Mouse (Mus musculus): ENCODE measurements at regions not wholly inside any gene's neighbourhood (a gene's known extent, or its start where the extent isn't known, plus 50 kb on each side); places are given as distances from the start of the nearest gene placed in this dataset.

GRCm38 (mm10) chr12:96476344-96476743, 784.3 kb downstream of the Flrt2 start:
- no peak overlapping the region for H3K9ac ChIP-seq
- no peaks in the 10 kb centered on the region for H3K9me3 ChIP-seq (ENCODE audit: control insufficient read depth, low read length)
- H3K27ac ChIP-seq: no peak overlapping the region
- ATAC-seq (ENCODE audit: low FRiP score) (no peak), DNase-seq (ENCODE audit: low spot score) (no peak)
- no peak overlapping the region for H3K4me3 ChIP-seq (replicated peaks; ENCODE audit: low read length)
- no peaks in the 10 kb centered on the region for H3K36me3 ChIP-seq (replicated peaks; ENCODE audit: control insufficient read depth, insufficient read depth)
- no peaks in the 10 kb centered on the region for H3K4me1 ChIP-seq (replicated peaks; ENCODE audit: control insufficient read depth, insufficient read depth, low read length)
- WGBS: 70% methylated on average over 3 of the region's 3 CpGs
- no peak overlapping the region for H3K4me2 ChIP-seq (replicated peaks)
- H3K27me3 ChIP-seq (ENCODE audit: control insufficient read depth, insufficient read depth, low read length): no peaks in the 10 kb centered on the region

- H3K27ac ChIP-seq: no peak overlapping the region
- no peaks in the 10 kb centered on the region for H3K4me1 ChIP-seq (replicated peaks; ENCODE audit: control insufficient read depth, insufficient read depth, low read length)
- ATAC-seq (ENCODE audit: low FRiP score) (no peak), DNase-seq (ENCODE audit: low spot score) (no peak)
- no peak overlapping the region for H3K9ac ChIP-seq
- H3K27me3 ChIP-seq (ENCODE audit: control insufficient read depth, insufficient read depth, low read length): no peaks in the 10 kb centered on the region
- no peak overlapping the region for H3K4me2 ChIP-seq (replicated peaks)
- H3K9me3 ChIP-seq (ENCODE audit: control insufficient read depth, low read length): no peaks in the 10 kb centered on the region
- WGBS: 85% methylated on average over 1 of the region's 1 CpGs
- H3K4me3 ChIP-seq (replicated peaks; ENCODE audit: low read length): no peak overlapping the region
- no peaks in the 10 kb centered on the region for H3K36me3 ChIP-seq (replicated peaks; ENCODE audit: control insufficient read depth, insufficient read depth)
Observed at GRCm38 (mm10) chr12:96488448-96488960, 796.5 kb downstream of the Flrt2 start.

GRCm38 (mm10) chr12:96509658-96510057, 817.6 kb downstream of the Flrt2 start:
- H3K36me3 ChIP-seq (replicated peaks; ENCODE audit: control insufficient read depth, insufficient read depth): no peaks in the 10 kb centered on the region
- H3K4me2 ChIP-seq (replicated peaks): no peak overlapping the region
- no peaks in the 10 kb centered on the region for H3K4me1 ChIP-seq (replicated peaks; ENCODE audit: control insufficient read depth, insufficient read depth, low read length)
- H3K9me3 ChIP-seq (ENCODE audit: control insufficient read depth, low read length): no peaks in the 10 kb centered on the region
- no peaks in the 10 kb centered on the region for H3K27me3 ChIP-seq (ENCODE audit: control insufficient read depth, insufficient read depth, low read length)
- no peak for DNase-seq (ENCODE audit: low spot score)
- 87% methylated on average over 1 of the region's 1 CpGs for WGBS
- ATAC-seq (ENCODE audit: low FRiP score): no peak
- no peak overlapping the region for H3K4me3 ChIP-seq (replicated peaks; ENCODE audit: low read length)
- no peak overlapping the region for H3K27ac ChIP-seq
- no peak overlapping the region for H3K9ac ChIP-seq

- DNase-seq (ENCODE audit: low spot score): no peak
- Histone ChIP-seq H3K4me3 (replicated peaks; ENCODE audit: low read length) (no peak overlapping the region), H3K4me2 (replicated peaks) (no peak overlapping the region), H3K27ac (no peak overlapping the region), H3K27me3 (ENCODE audit: control insufficient read depth, insufficient read depth, low read length) (no peaks in the 10 kb centered on the region), H3K36me3 (replicated peaks; ENCODE audit: control insufficient read depth, insufficient read depth) (no peaks in the 10 kb centered on the region), H3K9me3 (ENCODE audit: control insufficient read depth, low read length) (no peaks in the 10 kb centered on the region), H3K4me1 (replicated peaks; ENCODE audit: control insufficient read depth, insufficient read depth, low read length) (no peaks in the 10 kb centered on the region), H3K9ac (no peak overlapping the region)
- no peak for ATAC-seq (ENCODE audit: low FRiP score)
- WGBS: 53% methylated on average over 1 of the region's 1 CpGs
Observed at GRCm38 (mm10) chr12:96558824-96559223, 866.8 kb downstream of the Flrt2 start.

- Histone ChIP-seq H3K4me2 (replicated peaks) (no peak overlapping the region), H3K27me3 (ENCODE audit: control insufficient read depth, insufficient read depth, low read length) (no peaks in the 10 kb centered on the region), H3K27ac (no peak overlapping the region), H3K4me3 (replicated peaks; ENCODE audit: low read length) (no peak overlapping the region), H3K9me3 (ENCODE audit: control insufficient read depth, low read length) (peaks cover 7% of the 10 kb centered on the region), H3K4me1 (replicated peaks; ENCODE audit: control insufficient read depth, insufficient read depth, low read length) (no peaks in the 10 kb centered on the region), H3K36me3 (replicated peaks; ENCODE audit: control insufficient read depth, insufficient read depth) (no peaks in the 10 kb centered on the region), H3K9ac (no peak overlapping the region)
- no peak for ATAC-seq (ENCODE audit: low FRiP score)
- no peak for DNase-seq (ENCODE audit: low spot score)
- 63% methylated on average over 3 of the region's 3 CpGs for WGBS
Observed at GRCm38 (mm10) chr12:96594845-96595244, 902.8 kb downstream of the Flrt2 start.

- Histone ChIP-seq H3K9ac (no peak overlapping the region), H3K4me2 (replicated peaks) (no peak overlapping the region), H3K9me3 (ENCODE audit: control insufficient read depth, low read length) (no peaks in the 10 kb centered on the region), H3K36me3 (replicated peaks; ENCODE audit: control insufficient read depth, insufficient read depth) (no peaks in the 10 kb centered on the region), H3K4me3 (replicated peaks; ENCODE audit: low read length) (no peak overlapping the region), H3K4me1 (replicated peaks; ENCODE audit: control insufficient read depth, insufficient read depth, low read length) (no peaks in the 10 kb centered on the region), H3K27me3 (ENCODE audit: control insufficient read depth, insufficient read depth, low read length) (no peaks in the 10 kb centered on the region), H3K27ac (no peak overlapping the region)
- WGBS: 79% methylated on average over 2 of the region's 2 CpGs
- DNase-seq (ENCODE audit: low spot score) (no peak), ATAC-seq (ENCODE audit: low FRiP score) (no peak)
Observed at GRCm38 (mm10) chr12:96615134-96615533, 923.1 kb downstream of the Flrt2 start.

- 89% methylated on average over 4 of the region's 4 CpGs for WGBS
- DNase-seq (ENCODE audit: low spot score): no peak
- Histone ChIP-seq H3K27me3 (ENCODE audit: control insufficient read depth, insufficient read depth, low read length) (no peaks in the 10 kb centered on the region), H3K36me3 (replicated peaks; ENCODE audit: control insufficient read depth, insufficient read depth) (no peaks in the 10 kb centered on the region), H3K9me3 (ENCODE audit: control insufficient read depth, low read length) (no peaks in the 10 kb centered on the region), H3K4me1 (replicated peaks; ENCODE audit: control insufficient read depth, insufficient read depth, low read length) (no peaks in the 10 kb centered on the region), H3K9ac (no peak overlapping the region), H3K4me2 (replicated peaks) (no peak overlapping the region), H3K4me3 (replicated peaks; ENCODE audit: low read length) (no peak overlapping the region), H3K27ac (no peak overlapping the region)
- no peak for ATAC-seq (ENCODE audit: low FRiP score)
Observed at GRCm38 (mm10) chr12:96615850-96616249, 923.8 kb downstream of the Flrt2 start.

- no peak for ATAC-seq (ENCODE audit: low FRiP score)
- H3K9me3 ChIP-seq (ENCODE audit: control insufficient read depth, low read length): no peaks in the 10 kb centered on the region
- H3K4me2 ChIP-seq (replicated peaks): no peak overlapping the region
- no peak for DNase-seq (ENCODE audit: low spot score)
- H3K4me1 ChIP-seq (replicated peaks; ENCODE audit: control insufficient read depth, insufficient read depth, low read length): no peaks in the 10 kb centered on the region
- no peak overlapping the region for H3K27ac ChIP-seq
- no peak overlapping the region for H3K4me3 ChIP-seq (replicated peaks; ENCODE audit: low read length)
- H3K36me3 ChIP-seq (replicated peaks; ENCODE audit: control insufficient read depth, insufficient read depth): no peaks in the 10 kb centered on the region
- 96% methylated on average over 2 of the region's 2 CpGs for WGBS
- H3K27me3 ChIP-seq (ENCODE audit: control insufficient read depth, insufficient read depth, low read length): no peaks in the 10 kb centered on the region
- no peak overlapping the region for H3K9ac ChIP-seq
Observed at GRCm38 (mm10) chr12:96617226-96617625, 925.2 kb downstream of the Flrt2 start.

Data from hindbrain, embryonic 14.5 days (tissue).